Mouse (Mus musculus): ENCODE data around the gene Skor1.

DNA sequence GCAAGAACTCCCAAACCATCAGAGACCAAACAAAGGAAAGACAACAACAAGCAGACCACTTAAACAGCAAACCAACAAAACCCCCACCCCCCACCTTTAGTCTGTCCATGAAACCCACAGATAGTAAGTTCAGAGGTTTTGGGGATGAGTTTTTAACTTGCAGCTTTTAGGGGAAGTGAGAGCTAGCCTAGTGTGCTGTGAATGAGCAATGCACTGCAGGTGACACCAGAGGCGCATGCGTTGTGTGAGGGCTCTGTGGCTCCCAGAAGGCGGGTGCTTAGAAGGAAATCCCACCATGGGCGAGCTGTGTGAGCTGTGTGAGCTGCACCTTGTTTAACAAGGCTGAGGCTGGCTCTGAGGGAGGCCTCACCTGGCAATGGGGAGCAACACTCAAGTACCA lies 44.0 kb upstream of the Skor1 start:
- TF ChIP-seq CTCF (IDR thresholded peaks at IDR 0.05; ENCODE audit: low read depth) (no peak), EP300 (IDR thresholded peaks at IDR 0.05; ENCODE audit: low read depth) (no peak)

Data from liver, postnatal 0 days (tissue).